Comparison of ENCODE assay signal across 8 mouse cellular contexts in genomic region chr11:76889339-76890164, GRCm38 (mm10). TPM values are rescaled to one million over a fixed set of nuclear protein-coding genes. Genes with fewer than 3 reads are reported as not detected.
A peak's percentile ranks its signal among the peaks of the same experiment; 100 is the strongest.
DNase-seq lines count a peak whose midpoint lies in the region; ATAC-seq and TF ChIP-seq lines count a peak whose summit lies in the region.

No protein-coding gene starts in this region.

- H3K4me3 ChIP-seq in heart, postnatal 0 days (ENCODE audit: low read depth, low read length): no peak overlapping the region
- no peak overlapping the region for H3K4me3 ChIP-seq in limb, embryonic 10.5 days
- H3K4me3 ChIP-seq in stomach, embryonic 14.5 days (ENCODE audit: low read depth, low read length): no peak overlapping the region
- H3K4me3 ChIP-seq in midbrain, embryonic 13.5 days (replicated peaks): no peak overlapping the region

- H3K9ac ChIP-seq in heart, postnatal 0 days (replicated peaks; ENCODE audit: low read depth, low read length): no peak overlapping the region
- no peak overlapping the region for H3K9ac ChIP-seq in stomach, embryonic 14.5 days (replicated peaks; ENCODE audit: low read depth, low read length)
- no peak overlapping the region for H3K9ac ChIP-seq in midbrain, embryonic 13.5 days (replicated peaks)

- peak overlapping the region; percentile 69 for H3K27ac ChIP-seq in heart, postnatal 0 days (ENCODE audit: low read depth)
- H3K27ac ChIP-seq in limb, embryonic 10.5 days: 0 out of 2 replicates have a peak overlapping the region, but pooled peaks have one; percentile 1
- H3K27ac ChIP-seq in stomach, embryonic 14.5 days (ENCODE audit: low read length): peak overlapping the region; percentile 18; the same call in 1 of the 2 replicates
- H3K27ac ChIP-seq in midbrain, embryonic 13.5 days: no peak overlapping the region

- H3K4me2 ChIP-seq in heart, postnatal 0 days (ENCODE audit: low read depth, low read length): no peak overlapping the region; the same call in 1 of the 2 replicates
- H3K4me2 ChIP-seq in stomach, embryonic 14.5 days (replicated peaks; ENCODE audit: low read depth, low read length): 0 out of 2 replicates have a peak overlapping the region, but pooled peaks have one; percentile 12
- no peak overlapping the region for H3K4me2 ChIP-seq in midbrain, embryonic 13.5 days (replicated peaks)

- no peaks in the 10 kb centered on the region for H3K9me3 ChIP-seq in heart, postnatal 0 days (replicated peaks; ENCODE audit: control insufficient read depth, low read length)
- H3K9me3 ChIP-seq in limb, embryonic 10.5 days (replicated peaks): no peaks in the 10 kb centered on the region
- no peaks in the 10 kb centered on the region for H3K9me3 ChIP-seq in stomach, embryonic 14.5 days (ENCODE audit: control insufficient read depth, low read depth, low read length)
- H3K9me3 ChIP-seq in midbrain, embryonic 13.5 days: no peaks in the 10 kb centered on the region

- TF ChIP-seq EP300 in heart, postnatal 0 days (IDR thresholded peaks at IDR 0.05; ENCODE audit: low read depth): no peak

- peak; percentile 55 for DNase-seq in ovary, adult 18-20 months (ENCODE audit: low spot score)
- DNase-seq in ovary, postnatal 14 days (ENCODE audit: low spot score): no peak
- peak; percentile 42 for DNase-seq in heart, postnatal 0 days (ENCODE audit: low spot score)
- no peak for DNase-seq in limb, embryonic 10.5 days (ENCODE audit: low spot score)
- no peak for DNase-seq in left cerebral cortex, adult 18-20 months (ENCODE audit: low spot score in 2 of 2)
- no peak for DNase-seq in layer of hippocampus, adult 18-20 months (ENCODE audit: low spot score in 2 of 2)

- WGBS in heart, postnatal 0 days: 28% methylated on average over 10 of the region's 10 CpGs
- WGBS in limb, embryonic 10.5 days: 54% methylated on average over 10 of the region's 10 CpGs
- WGBS in stomach, embryonic 14.5 days: 31% methylated on average over 10 of the region's 10 CpGs
- WGBS in midbrain, embryonic 13.5 days: 79% methylated on average over 10 of the region's 10 CpGs

- ATAC-seq in heart, postnatal 0 days (ENCODE audit: insufficient read depth, low read depth): peak; percentile 33; the same call in 1 of the 2 replicates
- no peak for ATAC-seq in stomach, embryonic 14.5 days (ENCODE audit: insufficient number of reproducible peaks, insufficient read depth, low FRiP score, low read depth)
- no peak for ATAC-seq in midbrain, embryonic 13.5 days

- H3K4me1 ChIP-seq in heart, postnatal 0 days (ENCODE audit: control insufficient read depth, insufficient read depth): peaks cover 13% of the 10 kb centered on the region
- peaks cover 26% of the 10 kb centered on the region for H3K4me1 ChIP-seq in limb, embryonic 10.5 days
- H3K4me1 ChIP-seq in stomach, embryonic 14.5 days (ENCODE audit: control insufficient read depth, insufficient read depth, low read length): peaks cover 20% of the 10 kb centered on the region; the same call in 1 of the 2 replicates
- no peaks in the 10 kb centered on the region for H3K4me1 ChIP-seq in midbrain, embryonic 13.5 days (replicated peaks)

- no peaks in the 10 kb centered on the region for H3K36me3 ChIP-seq in heart, postnatal 0 days (replicated peaks; ENCODE audit: control insufficient read depth, insufficient read depth, low read length)
- H3K36me3 ChIP-seq in limb, embryonic 10.5 days: no peaks in the 10 kb centered on the region
- no peaks in the 10 kb centered on the region for H3K36me3 ChIP-seq in stomach, embryonic 14.5 days (ENCODE audit: control insufficient read depth, insufficient read depth, low read length)
- no peaks in the 10 kb centered on the region for H3K36me3 ChIP-seq in midbrain, embryonic 13.5 days

- no peaks in the 10 kb centered on the region for H3K27me3 ChIP-seq in heart, postnatal 0 days (ENCODE audit: control insufficient read depth, insufficient read depth, low read length)
- H3K27me3 ChIP-seq in limb, embryonic 10.5 days (ENCODE audit: low read depth, poor library complexity, severe bottlenecking): no peaks in the 10 kb centered on the region
- H3K27me3 ChIP-seq in stomach, embryonic 14.5 days (ENCODE audit: control insufficient read depth, insufficient read depth, low read length): no peaks in the 10 kb centered on the region
- no peaks in the 10 kb centered on the region for H3K27me3 ChIP-seq in midbrain, embryonic 13.5 days

- no peak for TF ChIP-seq CTCF in heart, postnatal 0 days (IDR thresholded peaks at IDR 0.05; ENCODE audit: low read depth)

RNA-seq across cellular contexts. Expression of gene Tmigd1, which starts 12.4 kb away (rescaled TPM):
- total RNA-seq in heart, postnatal 0 days (2014; rRNA removed; ENCODE audit: low replicate concordance): not detected in 2 replicates
- 0.41 and 0.56 TPM in 2 replicates for polyA plus RNA-seq in heart, postnatal 0 days (2015; fragmentation: Nextera tagmentation; extraction: Ambion mirVana)
- 0.10 and 0.14 TPM in 2 replicates for polyA plus RNA-seq in limb, embryonic 10.5 days (2016; fragmentation: Nextera tagmentation; extraction: Ambion mirVana)
- polyA plus RNA-seq in stomach, embryonic 14.5 days (2014; fragmentation: Nextera tagmentation; extraction: Ambion mirVana): not detected in 2 replicates
- not detected for total RNA-seq in left cerebral cortex, adult 18-20 months (2021)
- total RNA-seq in layer of hippocampus, adult 18-20 months (2021): not detected
- polyA plus RNA-seq in midbrain, embryonic 13.5 days (2015; fragmentation: Nextera tagmentation; extraction: Ambion mirVana): not detected in 2 replicates

RNA-seq across cellular contexts. Expression of gene Blmh, which starts 35.1 kb away (rescaled TPM):
- 40.2 and 92.9 TPM in 2 replicates for total RNA-seq in heart, postnatal 0 days (2014; rRNA removed; ENCODE audit: low replicate concordance)
- polyA plus RNA-seq in heart, postnatal 0 days (2015; fragmentation: Nextera tagmentation; extraction: Ambion mirVana): 63.1 and 63.7 TPM in 2 replicates
- polyA plus RNA-seq in limb, embryonic 10.5 days (2016; fragmentation: Nextera tagmentation; extraction: Ambion mirVana): 200 and 201 TPM in 2 replicates
- polyA plus RNA-seq in stomach, embryonic 14.5 days (2014; fragmentation: Nextera tagmentation; extraction: Ambion mirVana): 127 TPM in 2 replicates
- total RNA-seq in left cerebral cortex, adult 18-20 months (2021): 10 to 100 TPM; 58.8 to 60.7 TPM
- total RNA-seq in layer of hippocampus, adult 18-20 months (2021): 10 to 100 TPM; 47.4 to 54.4 TPM
- 163 and 172 TPM in 2 replicates for polyA plus RNA-seq in midbrain, embryonic 13.5 days (2015; fragmentation: Nextera tagmentation; extraction: Ambion mirVana)

RNA-seq across cellular contexts. Expression of gene Cpd, which starts 42.7 kb away (rescaled TPM):
- total RNA-seq in heart, postnatal 0 days (2014; rRNA removed; ENCODE audit: low replicate concordance): 58.6 and 66.9 TPM in 2 replicates
- 7.6 and 8.6 TPM in 2 replicates for polyA plus RNA-seq in heart, postnatal 0 days (2015; fragmentation: Nextera tagmentation; extraction: Ambion mirVana)
- 6.8 and 9.2 TPM in 2 replicates for polyA plus RNA-seq in limb, embryonic 10.5 days (2016; fragmentation: Nextera tagmentation; extraction: Ambion mirVana)
- polyA plus RNA-seq in stomach, embryonic 14.5 days (2014; fragmentation: Nextera tagmentation; extraction: Ambion mirVana): 21.1 and 24.3 TPM in 2 replicates
- 10 to 100 TPM; 51.7 to 54.2 TPM for total RNA-seq in left cerebral cortex, adult 18-20 months (2021)
- 10 to 100 TPM; 61.3 to 63.9 TPM for total RNA-seq in layer of hippocampus, adult 18-20 months (2021)
- 5.8 and 6.5 TPM in 2 replicates for polyA plus RNA-seq in midbrain, embryonic 13.5 days (2015; fragmentation: Nextera tagmentation; extraction: Ambion mirVana)

Comparison
In these comparisons a context has a peak if more than half of its experiments do, and no peak if none do; other contexts are left out.
1. DNase-seq: peak in ovary, adult 18-20 months (single experiment) and heart, postnatal 0 days (single experiment); none in ovary, postnatal 14 days (single experiment), limb, embryonic 10.5 days (single experiment), left cerebral cortex, adult 18-20 months (0 of 2) and layer of hippocampus, adult 18-20 months (0 of 2).